Mouse (Mus musculus) limb, embryonic 14.5 days (tissue): ENCODE measurements around the gene Dnah17. TPM values are rescaled to one million over a fixed set of nuclear protein-coding genes. Genes with fewer than 3 reads are reported as not detected.

Experiments
- ATAC-seq: fragments of 200-750 bp; cut with Nextera tagmentation; 2 replicates; pipeline ENCODE4 v1.8.0; 2017; ENCODE audit warnings: low read depth, moderate number of reproducible peaks, moderate TSS enrichment; ENCODE audit not compliant: low FRiP score
- DNase-seq: peaks from one replicate; pipeline ENCODE4 v3.0.0-alpha.2; 2015; ENCODE audit warnings: low spot score
- H3K27ac ChIP-seq: fragments of 300-500 bp; sonication (generic); replicated peaks from 2 replicates; pipeline ENCODE4 v1.5.1; 2014; ENCODE audit warnings: low read depth, mild to moderate bottlenecking, low read length, moderate library complexity, mixed read lengths
- H3K27me3 ChIP-seq: fragments of 300-500 bp; sonication (generic); 2 replicates; pipeline ENCODE4 v1.6.1; 2014; ENCODE audit warnings: low read length, mixed read lengths; ENCODE audit not compliant: control insufficient read depth, insufficient read depth
- H3K36me3 ChIP-seq: fragments of 300-500 bp; sonication (generic); 2 replicates; pipeline ENCODE4 v1.6.1; 2014; ENCODE audit warnings: mild to moderate bottlenecking, low read length, moderate library complexity, mixed read lengths; ENCODE audit not compliant: control insufficient read depth, insufficient read depth
- H3K4me1 ChIP-seq: fragments of 300-500 bp; sonication (generic); 2 replicates; pipeline ENCODE4 v1.6.1; 2014; ENCODE audit warnings: antibody characterized with exemption, low read length, mixed read lengths; ENCODE audit not compliant: control insufficient read depth, insufficient read depth
- H3K4me2 ChIP-seq: fragments of 300-500 bp; sonication (generic); replicated peaks from 2 replicates; pipeline ENCODE4 v1.6.1; 2014; ENCODE audit warnings: low read depth, mild to moderate bottlenecking, low read length, moderate library complexity; ENCODE audit not compliant: severe bottlenecking
- H3K4me3 ChIP-seq: fragments of 300-500 bp; sonication (generic); replicated peaks from 2 replicates; pipeline ENCODE4 v1.5.1; 2014; ENCODE audit warnings: low read length
- H3K9ac ChIP-seq: fragments of 300-500 bp; sonication (generic); 2 replicates; pipeline ENCODE4 v1.6.1; 2014; ENCODE audit warnings: mild to moderate bottlenecking, low read depth, low read length, moderate library complexity; ENCODE audit not compliant: severe bottlenecking
- H3K9me3 ChIP-seq: fragments of 300-500 bp; sonication (generic); 2 replicates; pipeline ENCODE4 v1.6.1; 2016; ENCODE audit warnings: low read length; ENCODE audit not compliant: control insufficient read depth
- POLR2A ChIP-seq: fragments of 200-500 bp; IDR thresholded peaks from 2 replicates; pipeline ENCODE4 v1.8.0; 2012; ENCODE audit warnings: inconsistent platforms, mild to moderate bottlenecking, moderate library complexity, borderline replicate concordance; ENCODE audit not compliant: insufficient read depth, insufficient read length; ENCODE audit errors: extremely low read depth
- WGBS: fragments of 180-500 bp; shearing (Covaris S2); extraction: QIAGEN DNeasy Blood & Tissue Kit; methylation state at CpG from one replicate; pipeline ENCODE4 v1.1.7; 2014; 5-methylcytosine and 5-hydroxymethylcytosine counted together
- polyA plus RNA-seq, 2 experiments: library from polyadenylated mRNA; depleted of rRNA in 1 of 2; stranded (reverse) in 1 of 2; unstranded in 1 of 2; fragments of >200 nt; fragmentation: Nextera tagmentation in 1 of 2; extraction: Ambion mirVana in 1 of 2; gene quantifications; 2 replicates each; pipeline versions ENCODE4 v1.2.1 to v1.2.3; 2012 to 2014

Gene Dnah17
- polyA plus RNA-seq, 2 experiments: 0.10 to 0.11 TPM

DNA sequence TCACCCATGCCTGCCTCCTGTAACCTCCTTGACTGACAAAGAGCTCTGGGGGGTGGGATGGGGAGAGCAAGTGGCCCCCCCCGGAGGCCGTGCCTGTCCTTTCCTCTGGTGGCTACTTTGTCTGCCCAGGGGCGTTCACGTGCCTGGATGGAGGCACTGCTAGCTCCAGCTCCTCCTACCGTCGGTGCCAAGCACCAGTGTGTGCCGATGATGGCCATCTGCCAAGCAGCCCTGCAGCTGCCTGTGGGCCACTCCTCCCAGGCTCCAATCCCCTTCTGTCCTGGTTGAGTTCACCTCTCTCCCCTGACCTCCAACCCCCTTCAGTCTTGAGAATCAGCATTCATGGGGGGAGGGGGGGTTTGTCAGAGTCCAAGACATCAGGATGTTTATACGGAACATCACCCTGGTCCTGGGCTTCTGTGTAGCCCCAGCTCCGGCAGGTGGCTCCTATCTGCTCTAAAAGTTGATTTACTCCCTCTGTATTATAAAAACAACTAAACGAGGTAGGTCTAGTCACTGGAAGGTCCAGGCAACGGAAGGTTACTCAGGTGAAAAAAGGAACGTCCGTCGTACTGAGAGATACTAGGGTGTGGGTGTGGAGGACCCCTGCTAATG is 87.0 kb downstream of the Dnah17 start:
- H3K4me1 ChIP-seq: no peaks in the 10 kb centered on the region
- H3K36me3 ChIP-seq: no peaks in the 10 kb centered on the region
- H3K9me3 ChIP-seq: no peaks in the 10 kb centered on the region
- TF ChIP-seq POLR2A: no peak
- ATAC-seq (no peak), DNase-seq (peak; percentile 15)
- H3K27me3 ChIP-seq: no peaks in the 10 kb centered on the region
- no peak overlapping the region for H3K9ac ChIP-seq
- H3K27ac ChIP-seq: no peak overlapping the region
- H3K4me2 ChIP-seq: no peak overlapping the region
- 58% methylated on average over 14 of the region's 14 CpGs for WGBS
- no peak overlapping the region for H3K4me3 ChIP-seq

GRCm38 (mm10) chr11:118042791-118043190 is 87.6 kb downstream of the Dnah17 start:
- H3K27ac ChIP-seq: no peak overlapping the region
- 93% methylated on average over 9 of the region's 9 CpGs for WGBS
- no peak overlapping the region for H3K4me2 ChIP-seq
- no peak overlapping the region for H3K4me3 ChIP-seq
- no peaks in the 10 kb centered on the region for H3K4me1 ChIP-seq
- H3K36me3 ChIP-seq: no peaks in the 10 kb centered on the region
- no peak for TF ChIP-seq POLR2A
- H3K9ac ChIP-seq: no peak overlapping the region
- ATAC-seq (no peak), DNase-seq (no peak)
- H3K9me3 ChIP-seq: no peaks in the 10 kb centered on the region
- H3K27me3 ChIP-seq: no peaks in the 10 kb centered on the region

- Histone ChIP-seq H3K27ac (no peak overlapping the region), H3K9me3 (no peaks in the 10 kb centered on the region), H3K4me2 (no peak overlapping the region), H3K36me3 (no peaks in the 10 kb centered on the region; the same call in 1 of the 2 replicates), H3K27me3 (no peaks in the 10 kb centered on the region), H3K4me3 (no peak overlapping the region), H3K9ac (no peak overlapping the region), H3K4me1 (0 out of 2 replicates have a peak, but pooled peaks cover 6% of the 10 kb centered on the region)
- WGBS: 48% methylated on average over 9 of the region's 9 CpGs
- no peak for TF ChIP-seq POLR2A
- ATAC-seq (no peak), DNase-seq (no peak)
These were observed 95.4 kb downstream of the Dnah17 start for GRCm38 (mm10) chr11:118035068-118035467.

GRCm38 (mm10) chr11:118034395-118034794 is 96.0 kb downstream of the Dnah17 start:
- ATAC-seq: no peak
- H3K27me3 ChIP-seq: no peaks in the 10 kb centered on the region
- no peak overlapping the region for H3K4me3 ChIP-seq
- 0 out of 2 replicates have a peak, but pooled peaks cover 6% of the 10 kb centered on the region for H3K4me1 ChIP-seq
- no peak for DNase-seq
- no peak for TF ChIP-seq POLR2A
- H3K4me2 ChIP-seq: no peak overlapping the region
- WGBS: 61% methylated on average over 13 of the region's 13 CpGs
- H3K9me3 ChIP-seq: no peaks in the 10 kb centered on the region
- no peak overlapping the region for H3K27ac ChIP-seq
- H3K9ac ChIP-seq: no peak overlapping the region
- H3K36me3 ChIP-seq: no peaks in the 10 kb centered on the region; the same call in 1 of the 2 replicates

- TF ChIP-seq POLR2A: no peak
- Histone ChIP-seq H3K9ac (no peak overlapping the region), H3K27ac (no peak overlapping the region), H3K27me3 (no peaks in the 10 kb centered on the region), H3K4me3 (no peak overlapping the region), H3K9me3 (no peaks in the 10 kb centered on the region), H3K4me2 (no peak overlapping the region), H3K36me3 (peaks cover 7% of the 10 kb centered on the region), H3K4me1 (0 out of 2 replicates have a peak, but pooled peaks cover 6% of the 10 kb centered on the region)
- no peak for ATAC-seq
- 96% methylated on average over 9 of the region's 9 CpGs for WGBS
- DNase-seq: no peak
These were observed 99.3 kb downstream of the Dnah17 start for GRCm38 (mm10) chr11:118031134-118031533.

DNA sequence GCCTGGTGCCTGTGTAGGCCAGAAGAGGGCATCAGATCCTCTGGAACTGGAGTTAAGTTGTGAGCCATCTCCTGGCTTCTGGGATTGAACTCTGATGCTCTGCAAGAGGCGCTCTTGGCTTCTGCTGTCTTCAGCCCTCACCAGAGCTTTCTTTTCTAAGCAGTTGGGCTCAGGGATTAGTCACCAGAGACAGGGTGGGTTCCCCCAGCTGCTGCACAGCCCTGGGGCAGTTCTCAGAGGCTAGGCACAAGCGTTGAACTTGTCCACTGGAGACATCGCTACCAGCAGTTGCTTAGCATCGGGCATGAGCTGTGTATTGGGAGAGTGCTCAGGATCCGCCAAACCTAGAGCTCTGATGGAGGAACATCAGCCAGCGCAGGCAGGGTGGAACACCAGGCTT is 101.3 kb downstream of the Dnah17 start:
- WGBS: 93% methylated on average over 6 of the region's 6 CpGs
- DNase-seq (no peak), ATAC-seq (no peak)
- H3K4me1 ChIP-seq: no peaks in the 10 kb centered on the region
- H3K36me3 ChIP-seq: peaks cover 15% of the 10 kb centered on the region
- no peak overlapping the region for H3K4me3 ChIP-seq
- no peak overlapping the region for H3K4me2 ChIP-seq
- no peaks in the 10 kb centered on the region for H3K9me3 ChIP-seq
- no peak for TF ChIP-seq POLR2A
- no peak overlapping the region for H3K27ac ChIP-seq
- H3K9ac ChIP-seq: no peak overlapping the region
- no peaks in the 10 kb centered on the region for H3K27me3 ChIP-seq
